Mouse (Mus musculus) Patski (cell line): ENCODE data around the gene Cep112. TPM values are rescaled to one million over a fixed set of nuclear protein-coding genes. Genes with fewer than 3 reads are reported as not detected.

Experiments used
- ATAC-seq: fragments of 100-300 bp; one replicate; pipeline ENCODE4 v1.8.0; 2021
- CTCF ChIA-PET: fragments of 350-600 bp; sonication (Branson Sonifier 250); formaldehyde crosslinking; loops from one replicate; lab custom pipeline; 2022; ENCODE audit warnings: inconsistent platforms; lab: Charles Lee
- POLR2A ChIA-PET: fragments of 350-600 bp; sonication (Branson Sonifier 250); formaldehyde crosslinking; loops from one replicate; lab custom pipeline; 2022; ENCODE audit warnings: antibody characterized with exemption, inconsistent platforms; lab: Charles Lee
- DNase-seq: peaks from one replicate; pipeline ENCODE4 v3.0.0-alpha.2; 2011; ENCODE audit warnings: low read depth, low spot score
- H3K27me3 ChIP-seq: fragments of 371-371 bp; one replicate; pipeline ENCODE4 v1.5.1; 2021
- CTCF ChIP-seq: fragments of 100-300 bp; IDR thresholded peaks from one replicate; pipeline ENCODE4 v1.5.1; 2021
- in situ Hi-C: fragments of 300-500 bp; cut with MboI; formaldehyde crosslinking; loops from 3 replicates; pipeline ENCODE4 v1.11.1; 2018; ENCODE audit warnings: low pct_unique_long_range_greater_than_20kb, mixed read lengths
- polyA plus RNA-seq: library from polyadenylated mRNA; unstranded; gene quantifications from one replicate; pipeline ENCODE4 v1.2.3, GENCODE M21; 2021

The Cep112 gene
- polyA plus RNA-seq, 1 experiment from 2014 or later = 9.7 TPM

- ATAC-seq (no peak), DNase-seq (no peak)
- POLR2A ChIA-PET = interaction anchor here (0.7 to 1.0 kb wide), 2 partner anchors 13 kb away, joined by 3 read pairs; no protein-coding TSS in a partner anchor
- CTCF ChIA-PET = interaction anchor here (2.0 kb wide), 1 partner anchor 12 kb away, joined by 7 read pairs; no protein-coding TSS in a partner anchor
- no peak for TF ChIP-seq CTCF
- in situ Hi-C loops = no loop called here
- H3K27me3 ChIP-seq = no peaks in the 10 kb centered on the region
Observed at GRCm38 (mm10) chr11:108885276-108885896, 460.4 kb downstream of the Cep112 start.

GRCm38 (mm10) chr11:108886060-108886459 lies 461.1 kb downstream of the Cep112 start:
- ATAC-seq (peak; percentile 51), DNase-seq (no peak)
- ChIA-PET CTCF (interaction anchor here (0.8 to 2.0 kb wide), 3 partner anchors 9 to 14 kb away, joined by 3 to 7 read pairs (median 3); no protein-coding TSS in a partner anchor), POLR2A (interaction anchor here (0.7 to 1.3 kb wide), 3 partner anchors 9 to 14 kb away, joined by 3 to 4 read pairs (median 3); no protein-coding TSS in a partner anchor)
- in situ Hi-C loops = no loop called here
- no peaks in the 10 kb centered on the region for H3K27me3 ChIP-seq
- no peak for TF ChIP-seq CTCF

- H3K27me3 ChIP-seq = no peaks in the 10 kb centered on the region
- in situ Hi-C loops = no loop called here
- ATAC-seq = no peak
- TF ChIP-seq CTCF = no peak
- CTCF ChIA-PET = no interaction called here
- no peak for DNase-seq
- POLR2A ChIA-PET = no interaction called here
Observed at GRCm38 (mm10) chr11:108889121-108889520, 464.1 kb downstream of the Cep112 start.

- DNase-seq (no peak), ATAC-seq (no peak)
- ChIA-PET CTCF (no interaction called here), POLR2A (no interaction called here)
- no peak for TF ChIP-seq CTCF
- H3K27me3 ChIP-seq = no peaks in the 10 kb centered on the region
- in situ Hi-C loops = no loop called here
Observed at GRCm38 (mm10) chr11:108890544-108890943, 465.6 kb downstream of the Cep112 start.

GRCm38 (mm10) chr11:108891111-108891870 lies 466.3 kb downstream of the Cep112 start:
- ChIA-PET POLR2A (interaction anchor here (0.6 kb wide), 1 partner anchor 108 kb away, joined by 3 read pairs; no protein-coding TSS in a partner anchor), CTCF (no interaction called here)
- no peaks in the 10 kb centered on the region for H3K27me3 ChIP-seq
- DNase-seq (no peak), ATAC-seq (no peak)
- no peak for TF ChIP-seq CTCF
- in situ Hi-C loops = no loop called here

GRCm38 (mm10) chr11:108891871-108892380 lies 466.9 kb downstream of the Cep112 start:
- no peak for DNase-seq
- no peak for ATAC-seq
- no peaks in the 10 kb centered on the region for H3K27me3 ChIP-seq
- ChIA-PET CTCF (no interaction called here), POLR2A (interaction anchor here (0.6 kb wide), 1 partner anchor 107 kb away, joined by 3 read pairs; no protein-coding TSS in a partner anchor)
- TF ChIP-seq CTCF = no peak
- in situ Hi-C loops = no loop called here

GRCm38 (mm10) chr11:108892406-108892805 lies 467.4 kb downstream of the Cep112 start:
- DNase-seq (no peak), ATAC-seq (no peak)
- no peak for TF ChIP-seq CTCF
- ChIA-PET CTCF (no interaction called here), POLR2A (no interaction called here)
- no peaks in the 10 kb centered on the region for H3K27me3 ChIP-seq
- in situ Hi-C loops = no loop called here

- ATAC-seq (no peak), DNase-seq (no peak)
- POLR2A ChIA-PET = no interaction called here
- no peak for TF ChIP-seq CTCF
- no peaks in the 10 kb centered on the region for H3K27me3 ChIP-seq
- CTCF ChIA-PET = no interaction called here
- in situ Hi-C loops = no loop called here
Observed at GRCm38 (mm10) chr11:108893232-108893790, 468.3 kb downstream of the Cep112 start.

- H3K27me3 ChIP-seq = no peaks in the 10 kb centered on the region
- DNase-seq = no peak
- ATAC-seq = no peak
- ChIA-PET CTCF (no interaction called here), POLR2A (no interaction called here)
- TF ChIP-seq CTCF = no peak
- in situ Hi-C loops = no loop called here
Observed at GRCm38 (mm10) chr11:108893855-108894510, 469.0 kb downstream of the Cep112 start.

- CTCF ChIA-PET = interaction anchor here (1.4 to 2.4 kb wide), 2 partner anchors 11 to 447 kb away, joined by 3 to 7 read pairs; no protein-coding TSS in a partner anchor
- no peak for ATAC-seq
- no peak for TF ChIP-seq CTCF
Observed at GRCm38 (mm10) chr11:108897034-108897433, 472.0 kb downstream of the Cep112 start.

More at GRCm38 (mm10) chr11:108897034-108897433, 472.0 kb downstream of the Cep112 start:
- no peak for DNase-seq
- in situ Hi-C loops = no loop called here
- H3K27me3 ChIP-seq = no peaks in the 10 kb centered on the region
- POLR2A ChIA-PET = no interaction called here
